Mouse (Mus musculus) megakaryocyte-erythroid progenitor cell, adult 5 weeks (primary cell): Measurements from ENCODE around the gene Ndp. TPM values are rescaled to one million over a fixed set of nuclear protein-coding genes. Genes with fewer than 3 reads are reported as not detected.

Experiments
- polyA plus RNA-seq: library from polyadenylated mRNA; stranded (reverse); fragments of >175 nt; gene quantifications from 2 replicates; pipeline ENCODE4 v1.2.3, GENCODE M21; 2012

Ndp gene
- not detected in 2 replicates for polyA plus RNA-seq

GRCm38 (mm10) chrX:16911241-16911873 is at the start of gene Ndp:
Gene Ndp (minus strand): TSS chrX:16911774.

Other genes starting within 250 kb of the Ndp start
- gene Maob, start 94.4 kb downstream of the Ndp start, polyA plus RNA-seq: 0.15 TPM in 1 of 2 replicates, not detected in the other